Mouse (Mus musculus): Measurements from ENCODE around the gene Rpl41. TPM values are rescaled to one million over a fixed set of nuclear protein-coding genes. Genes with fewer than 3 reads are reported as not detected.
A peak's percentile ranks its signal among the peaks of the same experiment; 100 is the strongest.

The Rpl41 gene
- total RNA-seq, 2 experiments from 2014 or later: 1,939 to 2,055 TPM

DNA sequence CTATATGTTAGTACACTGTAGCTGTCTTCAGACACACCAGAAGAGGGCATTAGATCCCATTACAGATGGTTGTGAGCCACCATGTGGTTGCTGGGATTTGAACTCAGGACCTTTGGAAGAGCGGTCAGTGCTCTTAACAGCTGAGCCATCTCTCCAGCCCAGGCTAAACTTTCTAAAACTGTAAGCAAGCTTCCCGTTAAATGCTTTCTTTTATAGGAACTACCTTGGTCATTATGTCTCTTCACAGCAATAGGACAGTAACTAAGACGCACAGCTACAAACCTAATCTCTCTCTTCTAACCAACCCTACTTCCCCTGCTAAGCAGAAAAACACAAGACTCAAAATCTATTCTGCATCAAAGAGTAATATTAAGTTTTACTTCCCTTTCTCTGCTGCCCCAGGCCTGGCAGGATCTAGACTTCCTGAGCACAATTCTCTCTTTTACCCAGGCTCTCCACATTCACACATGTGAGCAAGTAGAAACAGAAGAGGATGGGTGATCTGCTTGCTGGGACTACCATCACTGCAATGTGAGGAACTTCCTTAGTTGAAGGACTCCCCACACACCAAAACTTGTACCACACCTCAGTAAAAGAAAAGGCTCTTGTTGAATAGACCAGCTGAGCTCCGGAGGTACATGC, 13.4 kb downstream of the Rpl41 start:
- no peak for DNase-seq (ENCODE audit: low spot score in 2 of 2)
- intact Hi-C loops (cut with DNase I): loop anchor here (5.0 kb wide), 1 partner anchor 43 kb away; the partner anchor contains the start of gene Myl6

DNA sequence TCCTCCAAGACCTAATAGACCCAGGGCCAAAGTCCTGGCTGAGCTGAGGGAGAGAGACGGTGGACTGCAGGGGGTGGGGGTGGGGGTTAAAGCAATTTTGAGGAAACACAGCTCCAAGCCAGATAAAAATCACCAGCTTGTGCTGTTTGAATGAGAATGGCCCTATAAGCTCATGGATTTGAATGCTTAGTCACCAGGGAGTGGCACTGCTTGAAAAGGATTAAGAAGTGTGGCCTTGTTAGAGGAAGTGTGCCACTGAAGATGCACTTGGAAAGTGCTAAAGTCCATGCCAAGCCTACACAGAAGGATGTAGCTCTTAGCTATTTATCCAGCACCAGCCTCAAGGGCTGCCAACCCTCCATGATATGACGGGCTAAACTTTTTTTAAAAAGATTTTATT, 13.9 kb downstream of the Rpl41 start:
- DNase-seq (ENCODE audit: low spot score in 2 of 2): no peak
- intact Hi-C loops (cut with DNase I): loop anchor here (5.0 kb wide), 1 partner anchor 43 kb away; the partner anchor contains the start of gene Myl6

DNA sequence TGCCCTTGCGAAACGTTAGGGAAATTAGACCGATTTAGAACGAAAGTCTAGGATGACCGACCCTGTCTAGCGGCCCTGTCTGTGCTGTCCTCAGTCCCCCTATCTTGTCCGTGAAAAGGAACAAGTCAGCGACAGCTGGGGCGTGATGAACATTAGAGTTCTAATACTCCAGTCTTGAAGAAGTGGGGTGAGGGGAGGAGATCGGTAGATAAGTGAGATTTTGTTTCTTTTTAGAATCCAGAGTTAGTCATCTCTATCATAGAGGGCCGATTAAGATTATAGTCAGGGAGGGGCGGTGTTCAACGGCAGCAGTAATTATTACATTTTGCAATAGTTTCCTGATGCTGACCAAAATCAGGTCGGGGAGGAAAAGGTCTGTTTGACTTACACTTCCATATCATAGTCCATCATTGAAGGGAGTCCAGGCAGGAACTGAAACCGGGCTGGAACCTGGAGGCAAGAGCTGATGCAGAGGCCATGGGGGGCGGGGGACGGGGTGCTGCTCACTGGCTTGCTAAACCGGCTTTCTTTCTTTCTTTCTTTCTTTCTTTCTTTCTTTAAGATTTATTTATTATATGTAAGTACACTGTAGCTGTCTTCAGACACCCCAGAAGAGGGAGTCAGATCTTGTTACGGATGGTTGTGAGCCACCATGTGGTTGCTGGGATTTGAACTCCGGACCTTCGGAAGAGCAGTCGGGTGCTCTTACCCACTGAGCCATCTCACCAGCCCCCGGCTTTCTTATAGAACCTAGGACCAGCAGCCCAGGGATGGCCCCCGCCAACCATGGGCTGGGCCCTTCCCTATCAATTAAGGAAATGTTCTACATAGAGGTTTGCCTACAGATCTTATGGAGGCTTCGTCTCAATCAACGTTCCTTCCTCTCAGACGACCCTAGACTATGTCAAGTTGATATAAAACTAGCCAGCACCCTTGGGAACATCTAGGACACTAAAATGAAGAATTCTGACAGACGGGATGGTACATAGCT, 22.4 kb downstream of the Rpl41 start:
- DNase-seq (ENCODE audit: low spot score in 2 of 2): no peak
- intact Hi-C loops (cut with DNase I): no loop called here

DNA sequence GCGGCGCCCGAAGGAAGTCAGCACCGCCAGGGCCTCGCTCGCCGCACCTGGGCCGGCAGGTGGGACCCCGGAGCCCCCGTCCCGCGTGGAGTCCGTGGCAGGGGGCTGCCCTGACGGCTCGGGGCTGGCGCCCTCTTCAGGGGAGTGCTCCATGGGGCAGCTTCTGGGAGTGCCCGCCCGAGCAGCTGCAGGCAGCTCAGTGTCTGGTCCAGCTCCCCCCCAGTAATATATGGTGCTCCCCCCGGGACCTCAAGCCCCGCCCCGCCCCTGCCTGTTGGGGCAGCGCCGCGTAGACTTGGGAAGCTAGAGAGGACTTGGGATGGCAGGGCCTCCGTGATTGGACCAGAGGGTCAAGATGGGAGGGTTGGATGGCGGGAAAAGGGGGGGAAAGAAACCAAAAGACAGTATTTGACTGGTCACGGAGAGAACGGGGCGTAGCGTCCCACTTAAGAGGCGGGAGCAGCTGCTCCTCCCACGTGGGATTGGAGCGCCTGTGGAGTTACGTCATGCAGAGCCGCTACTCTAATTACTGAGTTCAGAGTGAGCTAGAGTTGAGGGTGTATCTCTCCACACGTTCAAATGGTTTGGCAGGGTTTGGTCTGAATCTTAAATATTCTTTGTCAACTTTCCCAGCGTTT, 23.3 kb downstream of the Rpl41 start, which contains the start of gene Esyt1:
Gene Esyt1, minus strand, starts transcription at position 201 of the 638 bp plus-strand sequence.
- intact Hi-C loops (cut with DNase I): no loop called here
- peak; percentile 89 to 95 for DNase-seq (ENCODE audit: low spot score in 2 of 2)

DNA sequence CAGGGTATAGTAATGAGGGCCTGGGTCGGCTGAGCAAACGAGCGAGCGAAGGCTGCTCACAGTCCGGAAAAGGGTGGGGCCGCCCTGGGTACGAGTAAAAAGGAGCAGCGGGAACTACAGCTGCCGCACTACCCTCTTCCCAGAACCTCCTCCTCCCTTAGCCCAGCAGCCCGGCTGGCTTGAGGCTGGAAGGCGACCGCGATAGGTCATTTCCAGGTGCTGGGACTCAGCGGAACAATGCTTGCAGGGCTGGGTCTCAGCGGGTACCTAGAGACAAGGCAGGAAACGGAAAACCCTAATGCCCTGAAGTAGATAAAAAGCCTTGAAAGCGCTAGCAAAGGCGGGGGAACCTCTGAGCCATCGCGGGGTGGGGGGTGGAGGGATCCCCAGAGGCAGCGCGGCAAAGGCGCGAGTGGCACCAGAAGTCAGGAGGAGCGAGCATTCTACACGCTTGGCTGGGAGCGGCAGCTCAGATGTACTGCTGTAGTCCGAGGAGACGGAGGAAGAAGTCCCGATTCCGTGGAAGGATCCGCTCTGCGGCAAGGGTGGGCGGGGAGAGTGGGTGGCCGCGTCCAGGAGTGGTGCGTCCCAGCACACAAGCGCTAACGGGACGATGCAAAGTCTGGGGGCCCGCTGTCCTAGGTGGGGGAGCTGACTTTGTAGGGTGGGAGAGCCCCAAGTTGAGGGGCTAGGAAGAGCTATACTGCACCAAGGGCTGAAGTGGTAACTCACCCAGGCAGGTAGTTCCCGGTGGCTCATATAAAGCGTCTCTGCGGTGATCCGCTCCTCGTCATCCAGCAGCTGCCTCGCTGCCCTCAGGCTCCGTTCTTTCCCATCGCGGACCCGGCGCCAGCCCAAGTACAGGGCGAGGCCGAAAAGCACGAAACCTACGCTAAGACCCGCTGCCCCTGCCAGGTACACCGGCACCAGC, 24.1 kb downstream of the Rpl41 start:
- intact Hi-C loops (cut with DNase I): no loop called here
- peak; percentile 49 to 50 for DNase-seq (ENCODE audit: low spot score in 2 of 2)

DNA sequence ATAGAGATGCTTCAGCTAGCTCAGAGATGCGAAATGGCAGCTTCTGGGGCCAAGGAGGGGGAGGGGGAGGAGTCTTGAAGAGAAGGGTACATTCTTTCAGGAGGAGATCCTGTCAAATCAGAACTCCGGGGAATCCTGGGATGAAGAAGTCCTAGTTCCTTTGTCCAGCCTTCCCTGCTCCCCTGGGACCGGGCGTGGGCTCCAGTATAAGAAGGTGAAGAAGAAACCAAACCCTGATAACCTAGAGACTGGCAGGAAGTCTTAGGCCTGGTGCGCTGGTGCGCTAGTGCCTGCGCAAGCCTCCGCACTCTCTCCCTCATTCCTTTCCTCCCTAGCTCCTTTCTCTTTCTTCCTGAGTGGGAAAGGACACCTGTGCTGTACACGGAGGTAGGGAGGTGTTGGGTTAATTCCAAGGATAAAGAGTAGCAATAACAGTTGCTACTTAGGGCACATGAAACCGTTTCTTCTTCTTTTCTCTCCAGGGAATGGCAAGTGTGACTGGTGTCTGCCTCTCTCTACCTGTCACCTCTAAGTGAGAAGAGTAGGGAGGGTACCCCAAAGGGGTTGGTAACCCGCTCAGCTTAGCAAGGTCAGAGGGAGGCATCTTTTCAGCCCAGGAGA, 24.9 kb downstream of the Rpl41 start:
- intact Hi-C loops (cut with DNase I): no loop called here
- DNase-seq (ENCODE audit: low spot score in 2 of 2): no peak

DNA sequence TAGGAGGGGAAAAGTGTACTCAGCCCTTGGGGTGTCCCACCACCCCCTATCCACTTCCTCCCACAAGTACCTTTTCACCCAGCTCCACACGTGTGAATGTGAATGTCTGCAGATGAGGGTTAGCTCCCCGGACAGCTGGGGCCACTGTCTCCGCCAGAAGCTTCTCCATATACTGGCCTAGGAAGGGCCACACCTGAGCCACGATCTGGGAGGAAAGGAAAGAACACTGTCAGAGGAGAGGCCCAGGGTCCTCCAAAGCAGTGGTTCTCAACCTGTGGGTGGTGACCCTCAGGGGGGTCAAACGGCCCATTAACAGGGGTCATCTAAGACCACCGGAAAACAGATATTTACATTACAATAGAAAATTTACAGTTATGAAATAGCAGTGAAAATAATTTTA, 26.8 kb downstream of the Rpl41 start:
- no peak for DNase-seq (ENCODE audit: low spot score in 2 of 2)
- intact Hi-C loops (cut with DNase I): no loop called here

DNA sequence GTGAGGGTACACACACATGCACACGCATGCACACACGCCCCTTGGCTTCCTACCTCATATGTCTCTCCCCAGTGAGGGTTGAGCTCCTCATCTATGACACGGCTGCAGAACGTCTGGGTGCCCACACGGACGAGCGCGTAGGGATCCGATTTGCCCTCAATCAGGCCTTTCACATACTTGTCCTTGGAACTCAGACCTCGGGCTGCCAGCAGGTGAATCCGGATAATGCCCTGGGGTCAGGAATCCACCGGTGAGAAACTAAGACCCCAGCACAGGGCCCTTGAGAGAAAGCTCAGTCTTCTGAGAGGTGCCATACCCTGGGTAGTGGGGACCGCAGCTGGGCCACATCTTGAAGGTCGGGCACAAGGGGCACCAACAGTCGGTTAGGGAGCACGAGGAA, 28.5 kb downstream of the Rpl41 start:
- intact Hi-C loops (cut with DNase I): no loop called here
- no peak for DNase-seq (ENCODE audit: low spot score in 2 of 2)

DNA sequence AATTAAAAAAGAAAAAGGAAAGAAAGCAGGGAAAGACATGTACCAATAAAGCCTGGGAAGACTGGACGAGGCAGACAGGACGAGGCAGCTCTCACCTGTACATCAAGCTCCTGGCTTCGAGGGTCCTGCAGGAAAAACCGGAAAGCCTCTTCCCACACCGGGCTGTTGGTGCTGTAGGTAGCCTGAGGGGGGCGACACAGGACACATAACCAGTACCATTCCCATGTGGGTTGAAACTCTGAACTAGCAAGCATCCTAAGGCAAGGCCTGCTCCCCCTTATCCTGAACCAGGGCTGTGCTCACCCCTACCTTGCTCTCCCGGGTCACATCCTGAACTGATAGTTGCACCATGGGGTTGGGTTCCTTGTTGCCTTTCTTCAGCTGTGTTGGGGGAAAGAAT, 30.3 kb downstream of the Rpl41 start:
- intact Hi-C loops (cut with DNase I): no loop called here
- peak; percentile 33 to 68 for DNase-seq (ENCODE audit: low spot score in 2 of 2)

DNA sequence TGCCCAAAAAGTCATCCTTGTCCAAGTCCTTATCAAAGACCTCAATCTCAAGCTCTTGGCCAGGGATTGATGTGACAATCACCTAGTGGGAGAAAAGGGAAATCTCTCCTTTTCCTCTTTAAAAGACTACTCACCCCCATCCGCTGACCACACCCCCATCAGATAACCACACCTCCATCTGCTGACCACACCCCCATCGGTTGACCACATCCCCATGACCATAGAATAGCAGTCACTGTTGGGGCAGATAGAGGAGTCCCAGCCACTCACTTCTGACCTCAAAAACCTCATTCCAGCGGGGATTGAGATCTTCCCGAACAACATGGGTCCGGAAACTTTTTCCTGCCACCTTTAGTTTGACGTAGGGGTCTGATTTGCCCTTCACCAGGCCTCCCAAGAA, 32.4 kb downstream of the Rpl41 start:
- DNase-seq (ENCODE audit: low spot score in 2 of 2): no peak
- intact Hi-C loops (cut with DNase I): no loop called here

DNA sequence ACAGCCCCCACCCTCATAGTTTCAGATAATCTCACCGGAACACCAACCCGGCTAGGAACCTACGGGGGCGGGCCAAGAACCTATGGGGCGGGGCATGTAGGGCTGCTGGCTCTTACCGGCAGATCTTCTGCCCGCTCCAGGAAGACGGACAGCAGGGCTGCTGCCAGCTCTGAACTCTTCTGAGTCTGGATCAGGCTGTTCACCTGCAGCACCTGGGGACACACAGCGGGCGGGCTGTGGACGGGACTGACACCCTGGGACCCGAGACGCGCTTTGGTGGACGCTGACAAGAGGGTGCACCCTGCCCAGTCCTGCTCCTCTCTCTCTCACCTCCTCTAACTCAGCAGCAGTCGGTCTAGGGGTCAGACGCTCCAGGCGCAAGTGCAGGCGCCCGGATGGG, 33.1 kb downstream of the Rpl41 start:
- intact Hi-C loops (cut with DNase I): no loop called here

DNA sequence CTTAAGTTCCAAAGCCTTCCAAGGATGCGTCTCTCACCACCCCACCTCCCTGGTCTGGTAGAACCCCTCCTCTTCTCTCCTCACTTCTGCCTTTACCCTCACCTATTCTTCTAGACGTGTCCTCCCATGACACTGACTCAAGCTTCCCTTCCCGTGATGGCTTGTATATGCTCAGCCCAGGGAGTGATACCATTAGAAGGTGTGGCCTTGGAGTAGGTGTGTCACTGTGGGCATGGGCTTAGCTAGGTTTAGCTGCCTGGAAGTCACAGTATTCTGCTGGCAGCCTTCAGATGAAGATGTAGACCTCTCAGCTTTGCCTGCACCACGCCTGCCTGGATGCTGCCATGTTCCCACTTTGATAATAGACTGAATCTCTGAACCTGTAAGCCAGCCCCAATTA, 34.1 kb downstream of the Rpl41 start:
- no peak for DNase-seq (ENCODE audit: low spot score in 2 of 2)
- intact Hi-C loops (cut with DNase I): no loop called here

More for the DNA sequence above, 33.1 kb downstream of the Rpl41 start:
- DNase-seq (ENCODE audit: low spot score in 2 of 2): no peak

DNA sequence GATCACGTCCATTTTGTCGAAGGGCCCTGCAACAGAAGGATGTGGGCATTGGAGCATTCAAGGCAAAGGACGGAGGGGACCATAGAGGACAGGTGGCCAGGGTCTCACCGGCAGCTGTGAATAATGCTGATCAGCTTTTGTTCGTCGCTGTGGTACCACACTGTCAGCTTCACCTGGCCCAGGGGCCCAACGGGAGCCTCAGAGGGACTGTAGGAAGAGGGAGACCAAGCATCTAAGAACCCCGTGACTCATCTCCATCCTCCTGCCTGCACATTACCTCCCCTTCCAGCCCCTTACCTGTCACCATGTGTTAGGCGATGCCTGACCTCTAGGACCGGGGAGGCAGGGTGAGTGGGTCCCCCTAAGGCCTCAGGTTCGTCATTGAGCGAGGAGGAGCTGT, 37.3 kb downstream of the Rpl41 start:
- DNase-seq (ENCODE audit: low spot score in 2 of 2): no peak
- intact Hi-C loops (cut with DNase I): no loop called here

DNA sequence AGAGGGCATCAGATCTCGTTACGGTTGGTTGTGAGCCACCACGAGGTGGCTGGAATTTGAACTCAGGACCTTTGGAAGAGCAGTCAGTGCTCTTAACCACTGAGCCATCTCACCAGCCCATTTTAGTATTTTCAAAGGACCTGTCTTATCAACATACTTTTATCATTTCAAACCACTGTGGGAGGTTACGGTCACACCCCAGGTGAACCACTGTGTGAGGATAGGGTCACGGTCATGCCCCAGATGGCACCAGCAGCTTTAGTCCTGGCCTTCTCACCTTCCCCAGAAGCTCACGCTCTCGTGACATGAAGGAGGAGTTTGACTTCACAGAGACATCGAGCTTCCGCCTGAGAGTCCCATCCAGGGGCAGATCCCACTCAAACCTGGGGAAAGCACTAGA, 37.9 kb downstream of the Rpl41 start:
- intact Hi-C loops (cut with DNase I): no loop called here
- no peak for DNase-seq (ENCODE audit: low spot score in 2 of 2)

DNA sequence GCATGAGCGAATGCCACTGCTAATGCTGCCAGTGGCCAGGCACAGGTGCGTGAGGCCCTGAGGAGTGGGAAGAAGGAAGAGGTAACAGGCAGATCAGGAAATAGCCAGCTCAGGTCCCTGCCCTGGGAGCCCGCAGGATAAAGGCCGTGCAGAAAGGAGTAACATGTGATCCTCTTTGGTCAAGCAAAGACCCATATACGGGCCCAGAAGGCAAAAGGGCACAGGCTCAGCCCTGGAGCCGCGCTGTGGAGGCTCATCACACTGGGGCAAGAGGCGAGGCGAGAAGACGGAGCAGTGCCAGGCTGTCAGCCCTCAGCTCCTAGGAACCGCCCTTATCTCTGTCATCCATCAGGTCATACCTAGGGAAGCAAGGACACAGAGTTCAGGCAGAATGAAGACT, 38.8 kb downstream of the Rpl41 start:
- intact Hi-C loops (cut with DNase I): no loop called here
- no peak for DNase-seq (ENCODE audit: low spot score in 2 of 2)

DNA sequence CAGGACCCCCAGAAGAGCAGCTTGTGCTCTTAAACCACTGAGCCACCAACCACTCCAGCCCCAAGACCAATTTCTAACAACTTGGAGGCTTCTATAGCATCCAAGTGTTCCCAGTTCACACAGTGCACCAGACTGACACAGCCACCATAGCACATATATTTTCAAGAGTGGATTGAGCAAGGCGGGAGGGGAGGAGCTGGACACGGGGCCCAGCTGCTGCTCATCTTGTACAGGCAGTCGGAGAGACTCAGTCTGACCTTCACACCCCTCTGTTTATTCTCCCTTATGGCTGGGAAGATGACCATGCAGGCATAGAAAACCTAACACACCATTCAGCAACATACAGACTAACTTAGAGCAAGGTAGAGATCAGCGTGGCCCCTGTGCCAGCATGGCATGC, 39.3 kb downstream of the Rpl41 start:
- no peak for DNase-seq (ENCODE audit: low spot score in 2 of 2)
- intact Hi-C loops (cut with DNase I): no loop called here

DNA sequence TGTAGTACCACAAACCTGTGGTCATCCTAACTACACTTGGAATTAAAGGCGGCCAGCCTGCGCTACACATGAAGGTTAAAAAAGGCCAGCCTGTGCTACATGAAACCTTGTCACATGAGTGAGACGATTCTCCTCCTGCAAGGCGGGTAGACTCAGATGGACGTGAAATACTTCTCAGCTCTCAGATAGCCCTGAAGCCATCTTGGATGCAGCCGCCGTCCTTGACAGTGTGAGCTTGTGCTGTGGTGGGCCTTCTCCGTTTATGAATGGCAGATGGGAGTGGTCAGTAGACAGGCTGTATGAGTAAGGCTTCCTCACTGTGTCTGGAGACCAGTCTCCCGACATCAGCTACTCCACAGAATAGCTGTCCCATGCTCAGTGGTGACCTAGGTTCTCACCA, 39.9 kb downstream of the Rpl41 start:
- DNase-seq (ENCODE audit: low spot score in 2 of 2): no peak
- intact Hi-C loops (cut with DNase I): no loop called here

DNA sequence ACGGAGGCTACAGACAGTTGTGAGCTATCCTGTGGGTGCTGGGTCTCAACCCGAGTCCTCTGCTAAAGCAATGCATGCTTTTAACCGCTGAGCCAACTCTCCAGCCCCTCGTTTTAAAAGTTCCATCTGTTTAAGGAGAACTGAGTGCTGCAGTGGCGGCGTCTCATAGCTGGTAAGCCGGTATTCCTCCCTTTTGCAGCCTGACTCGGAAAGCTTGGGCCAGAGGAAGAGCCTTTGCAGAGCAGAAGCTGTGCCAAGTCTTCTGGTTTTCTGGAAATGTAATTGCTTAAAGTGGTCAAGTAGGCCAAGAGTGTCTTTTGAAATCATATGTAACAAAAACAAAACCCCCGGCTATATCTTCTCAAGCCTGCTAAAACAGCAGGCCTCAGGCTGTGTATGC, 40.8 kb downstream of the Rpl41 start:
- no peak for DNase-seq (ENCODE audit: low spot score in 2 of 2)
- intact Hi-C loops (cut with DNase I): no loop called here

DNA sequence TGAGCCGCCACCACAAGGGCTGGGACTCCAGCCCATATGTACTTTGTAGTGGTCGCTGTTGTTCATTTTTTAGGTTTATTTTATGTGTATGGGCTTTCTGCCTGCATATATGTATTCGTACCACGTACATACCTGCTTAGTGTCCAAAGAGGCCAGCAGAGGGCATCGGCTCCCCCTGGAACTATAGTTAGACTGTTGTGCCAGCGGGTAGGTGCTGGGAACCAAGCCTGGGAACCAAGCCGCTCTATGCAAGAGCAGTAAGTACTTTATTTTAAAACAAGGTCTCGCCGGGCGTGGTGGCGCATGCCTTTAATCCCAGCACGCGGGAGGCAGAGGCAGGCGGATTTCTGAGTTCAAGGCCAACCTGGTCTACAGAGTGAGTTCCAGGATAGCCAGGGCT, 43.1 kb downstream of the Rpl41 start:
- no peak for DNase-seq (ENCODE audit: low spot score in 2 of 2)
- intact Hi-C loops (cut with DNase I): no loop called here

Measured in left cerebral cortex, postnatal 14 days (tissue).